Mouse (Mus musculus) brain, embryonic 14.5 days (tissue): Measurements from ENCODE around the gene Pot1b. TPM values are rescaled to one million over a fixed set of nuclear protein-coding genes. Genes with fewer than 3 reads are reported as not detected.

ENCODE experiments used
- DNase-seq: peaks from one replicate; pipeline ENCODE4 v3.0.0-alpha.2; 2011; ENCODE audit warnings: low read depth
- CTCF ChIP-seq: fragments of 200-500 bp; IDR thresholded peaks from 2 replicates; pipeline ENCODE4 v1.5.1; 2012; ENCODE audit warnings: inconsistent platforms, mild to moderate bottlenecking, moderate library complexity, borderline replicate concordance; ENCODE audit not compliant: insufficient read depth, insufficient read length; ENCODE audit errors: extremely low read depth
- POLR2A ChIP-seq: fragments of 200-500 bp; IDR thresholded peaks from 2 replicates; pipeline ENCODE4 v1.6.1; 2012; ENCODE audit warnings: mild to moderate bottlenecking, inconsistent platforms, borderline replicate concordance; ENCODE audit not compliant: poor library complexity, insufficient read depth, insufficient read length, severe bottlenecking; ENCODE audit errors: extremely low read depth
- polyA plus RNA-seq: library from polyadenylated mRNA; depleted of rRNA; stranded (reverse); fragments of >200 nt; gene quantifications from 2 replicates; pipeline ENCODE4 v1.2.3, GENCODE M21; 2012; rRNA removed

Gene Pot1b
- 15.4 and 18.0 TPM in 2 replicates for polyA plus RNA-seq

DNA sequence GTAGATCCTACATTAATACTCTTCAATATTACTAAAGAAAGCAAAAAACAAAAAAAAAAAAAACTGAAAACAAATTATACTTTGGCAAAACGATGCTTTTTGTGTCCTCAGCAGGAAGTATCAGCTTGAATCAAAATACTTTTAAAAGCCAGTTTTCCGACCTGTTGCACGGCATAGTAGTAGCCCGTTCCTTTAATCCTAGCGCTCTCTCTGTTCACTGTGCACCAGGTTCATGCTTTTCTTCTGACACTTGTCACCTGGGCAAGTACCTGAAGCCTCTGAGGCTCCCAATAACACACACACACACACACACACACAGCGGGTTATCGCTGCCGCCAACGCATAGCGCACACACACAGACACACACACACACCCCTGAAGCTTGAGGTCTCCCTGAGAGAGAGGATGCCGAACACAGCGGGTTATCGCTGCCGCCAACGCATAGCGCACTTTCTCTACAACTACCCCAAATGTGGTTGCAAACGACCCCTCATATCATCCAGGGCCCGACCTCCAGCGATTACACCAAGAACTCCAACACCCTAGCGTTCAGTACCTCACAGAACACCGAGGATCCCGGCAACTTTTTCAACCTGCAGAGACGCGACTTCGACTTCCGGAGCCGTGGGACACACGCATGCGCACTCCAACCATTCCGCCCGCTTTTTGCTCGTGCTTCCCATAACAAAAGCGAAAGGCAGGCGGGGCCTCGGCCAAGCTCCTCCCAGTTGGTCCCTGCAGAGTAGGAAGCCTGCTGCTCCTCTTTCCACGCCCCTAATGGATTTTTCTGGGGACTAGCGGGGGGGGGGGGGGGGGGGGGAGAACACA lies at the start of gene Pot1b:
Gene Pot1b (minus strand): TSS at position 645 of the 828 bp plus-strand sequence.
- DNase-seq = peak; percentile 99
- TF ChIP-seq CTCF (peak; percentile 6; the same call in 1 of the 2 replicates), POLR2A (peak; percentile 35; the same call in 1 of the 2 replicates)

DNA sequence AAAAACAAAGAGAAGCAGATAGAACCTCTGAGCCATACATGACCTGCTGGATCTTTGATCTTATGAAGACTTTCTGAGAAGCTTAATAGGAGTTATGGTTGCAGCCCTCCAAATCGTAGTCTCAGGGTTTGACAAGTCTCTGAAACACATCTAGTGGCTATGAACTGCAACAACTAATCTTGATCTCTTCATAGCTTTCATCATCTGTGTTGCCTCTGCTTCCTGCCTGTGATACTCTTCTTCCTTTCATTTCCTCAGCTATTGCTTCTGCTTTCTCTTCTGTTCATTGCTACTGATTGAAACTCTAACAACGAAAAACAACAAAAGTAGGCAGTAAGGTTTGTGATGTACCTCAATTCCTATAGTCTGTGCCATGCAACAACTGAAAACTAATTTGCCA lies 38.7 kb upstream of the Pot1b start:
- no peak for DNase-seq
- no peak for TF ChIP-seq POLR2A
- TF ChIP-seq CTCF = no peak

- TF ChIP-seq POLR2A = no peak
- no peak for TF ChIP-seq CTCF
- DNase-seq = no peak
These were observed 37.4 kb upstream of the Pot1b start, which contains the start of gene Adgre4 for GRCm38 (mm10) chr17:55749786-55750185. Gene Adgre4 (plus strand): TSS chr17:55749984.

- TF ChIP-seq POLR2A (no peak), CTCF (no peak)
These were observed 24.2 kb upstream of the Pot1b start for GRCm38 (mm10) chr17:55736675-55737074.

GRCm38 (mm10) chr17:55726193-55726592 lies 13.8 kb upstream of the Pot1b start:
- no peak for DNase-seq
- TF ChIP-seq POLR2A (no peak), CTCF (no peak)

More at GRCm38 (mm10) chr17:55736675-55737074, 24.2 kb upstream of the Pot1b start:
- no peak for DNase-seq

DNA sequence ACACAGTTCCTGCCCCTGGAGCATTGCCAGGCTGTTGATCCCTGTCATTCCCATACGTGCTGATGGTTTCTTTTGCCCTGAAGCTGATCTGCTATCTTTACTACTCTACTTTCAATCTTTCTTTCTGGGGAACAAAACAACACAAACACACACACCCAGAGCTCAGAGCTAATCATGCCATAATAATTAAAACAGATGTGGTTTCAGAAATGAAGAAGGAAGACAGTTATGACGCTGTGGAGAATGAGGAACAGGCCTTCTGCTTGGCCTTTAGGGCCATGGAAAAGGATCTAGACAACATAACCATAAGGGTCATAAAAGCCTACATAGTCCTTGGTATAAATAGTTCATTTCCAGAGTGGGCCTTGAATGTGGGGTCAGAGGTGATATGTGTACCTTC lies 9.8 kb upstream of the Pot1b start:
- TF ChIP-seq CTCF = no peak
- no peak for TF ChIP-seq POLR2A
- no peak for DNase-seq

DNA sequence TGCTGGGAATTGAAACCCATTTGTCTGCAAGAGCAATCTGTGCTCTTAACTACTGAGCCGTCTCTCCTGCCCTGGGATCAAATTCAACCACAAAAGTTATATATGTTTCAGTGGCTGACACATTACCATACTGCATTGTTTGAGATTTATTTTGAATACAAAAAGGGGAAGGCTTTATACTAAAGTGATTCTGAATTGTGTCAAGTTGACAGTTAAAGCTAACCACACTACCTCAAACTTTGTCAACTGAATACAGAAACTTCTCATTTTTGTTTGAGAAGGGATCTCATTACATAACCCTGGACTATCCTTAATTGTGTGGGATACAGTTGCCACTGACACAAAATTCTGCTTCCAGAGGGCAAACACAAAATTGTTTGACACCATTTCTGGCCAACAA lies 8.8 kb upstream of the Pot1b start:
- TF ChIP-seq CTCF (no peak), POLR2A (no peak)

DNA sequence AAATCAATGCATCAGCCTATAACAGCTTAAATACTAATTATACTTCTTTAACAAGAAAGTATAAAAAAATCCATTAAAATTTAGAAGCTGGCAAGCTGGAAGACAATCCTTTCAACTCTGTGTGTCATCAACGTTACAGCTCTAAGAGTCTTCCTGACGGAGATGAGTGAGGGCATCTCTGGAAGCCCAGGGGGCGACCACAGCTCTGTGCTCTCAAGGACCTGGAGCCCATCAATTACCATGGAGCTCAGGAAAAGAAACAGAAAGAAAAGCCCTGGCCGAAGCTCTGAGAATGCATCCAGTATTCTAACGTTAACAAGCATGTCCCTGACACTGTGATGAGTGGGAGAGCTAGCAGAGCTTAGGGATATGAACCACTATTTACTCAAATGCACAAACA lies 9.6 kb downstream of the Pot1b start:
- DNase-seq = no peak
- no peak for TF ChIP-seq CTCF
- no peak for TF ChIP-seq POLR2A

More for the DNA sequence above, 8.8 kb upstream of the Pot1b start:
- DNase-seq = no peak

- TF ChIP-seq POLR2A (no peak), CTCF (peak; percentile 73; the same call in 1 of the 2 replicates)
- DNase-seq = peak; percentile 92
These were observed 10.1 kb downstream of the Pot1b start for GRCm38 (mm10) chr17:55702161-55702820.

DNA sequence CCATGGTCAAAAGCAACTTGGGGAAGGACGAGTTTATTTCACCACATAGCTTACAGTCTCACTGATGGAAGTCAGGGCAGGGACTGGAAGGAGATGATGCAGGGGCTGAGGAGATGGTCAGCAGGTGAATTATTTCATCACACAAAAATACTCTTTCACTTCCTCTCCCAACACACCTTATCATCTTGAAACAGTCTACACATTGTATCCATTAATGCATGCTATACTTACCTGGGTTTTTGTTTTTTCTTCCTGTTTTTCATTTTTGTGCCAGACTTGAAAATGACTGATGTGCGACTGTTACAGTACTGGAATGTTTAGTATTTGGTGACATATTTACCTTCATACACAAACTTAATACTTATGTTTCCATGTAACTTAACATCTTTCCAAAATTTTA lies 13.0 kb downstream of the Pot1b start:
- TF ChIP-seq POLR2A (no peak), CTCF (no peak)
- DNase-seq = no peak

DNA sequence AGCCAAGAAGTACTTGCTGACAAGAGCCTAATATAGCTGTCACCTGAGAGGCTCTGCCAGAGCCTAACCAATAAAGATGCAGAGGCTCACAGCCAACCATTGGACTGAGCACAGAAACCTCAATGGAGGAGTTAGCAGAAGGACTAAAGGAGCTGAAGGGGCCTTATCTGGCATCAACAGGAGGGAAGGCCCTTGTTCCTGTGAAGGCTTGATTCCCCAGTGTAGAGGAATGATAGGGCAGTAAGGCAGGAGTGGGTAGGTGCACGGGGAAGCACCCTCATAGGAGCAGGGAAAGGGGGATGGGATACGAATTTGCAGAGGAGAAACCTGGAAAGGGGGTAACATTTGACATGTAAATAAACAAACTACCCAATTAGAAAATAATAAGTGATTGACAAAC lies 51.3 kb downstream of the Pot1b start:
- no peak for DNase-seq
- no peak for TF ChIP-seq POLR2A
- no peak for TF ChIP-seq CTCF
